Mouse (Mus musculus) forebrain, embryonic 15.5 days (tissue): ENCODE measurements around the gene Ppp1r21. TPM values are rescaled to one million over a fixed set of nuclear protein-coding genes. Genes with fewer than 3 reads are reported as not detected.
A peak's percentile ranks its signal among the peaks of the same experiment; 100 is the strongest.

Source experiments
- ATAC-seq: fragments of 200-750 bp; cut with Nextera tagmentation; replicated peaks from 2 replicates; pipeline ENCODE4 v1.8.0; 2017; ENCODE audit warnings: mild to moderate bottlenecking, moderate TSS enrichment, moderate library complexity
- H3K27ac ChIP-seq: fragments of 300-500 bp; sonication (generic); replicated peaks from 2 replicates; pipeline ENCODE4 v1.5.1; 2015; ENCODE audit warnings: mild to moderate bottlenecking, inconsistent platforms
- H3K27me3 ChIP-seq: fragments of 300-500 bp; sonication (generic); 2 replicates; pipeline ENCODE4 v1.6.1; 2015; ENCODE audit warnings: inconsistent platforms
- H3K36me3 ChIP-seq: fragments of 300-500 bp; sonication (generic); 2 replicates; pipeline ENCODE4 v1.6.1; 2015; ENCODE audit warnings: mild to moderate bottlenecking, inconsistent platforms
- H3K4me1 ChIP-seq: fragments of 300-500 bp; sonication (generic); 2 replicates; pipeline ENCODE4 v1.6.1; 2015; ENCODE audit warnings: inconsistent platforms
- H3K4me2 ChIP-seq: fragments of 300-500 bp; sonication (generic); replicated peaks from 2 replicates; pipeline ENCODE4 v1.6.1; 2015; ENCODE audit warnings: mild to moderate bottlenecking, inconsistent platforms
- H3K4me3 ChIP-seq: fragments of 300-500 bp; sonication (generic); 2 replicates; pipeline ENCODE4 v1.5.1; 2015; ENCODE audit warnings: mild to moderate bottlenecking, inconsistent platforms
- H3K9ac ChIP-seq: fragments of 300-500 bp; sonication (generic); replicated peaks from 2 replicates; pipeline ENCODE4 v1.6.1; 2015; ENCODE audit warnings: mild to moderate bottlenecking, inconsistent platforms
- H3K9me3 ChIP-seq: fragments of 300-500 bp; sonication (generic); 2 replicates; pipeline ENCODE4 v1.6.1; 2016; ENCODE audit warnings: inconsistent platforms
- WGBS: fragments of 180-500 bp; shearing (Covaris S2); methylation state at CpG from one replicate; pipeline ENCODE4 v1.1.7; 2015; ENCODE audit warnings: mixed read lengths; 5-methylcytosine and 5-hydroxymethylcytosine counted together
- polyA plus RNA-seq: library from polyadenylated mRNA; unstranded; fragments of >200 nt; fragmentation: Nextera tagmentation; extraction: Ambion mirVana; gene quantifications from 2 replicates; pipeline ENCODE4 v1.2.1, GENCODE M21; 2015

Ppp1r21 gene
- polyA plus RNA-seq, 1 experiment from 2014 or later = 25.5 TPM

DNA sequence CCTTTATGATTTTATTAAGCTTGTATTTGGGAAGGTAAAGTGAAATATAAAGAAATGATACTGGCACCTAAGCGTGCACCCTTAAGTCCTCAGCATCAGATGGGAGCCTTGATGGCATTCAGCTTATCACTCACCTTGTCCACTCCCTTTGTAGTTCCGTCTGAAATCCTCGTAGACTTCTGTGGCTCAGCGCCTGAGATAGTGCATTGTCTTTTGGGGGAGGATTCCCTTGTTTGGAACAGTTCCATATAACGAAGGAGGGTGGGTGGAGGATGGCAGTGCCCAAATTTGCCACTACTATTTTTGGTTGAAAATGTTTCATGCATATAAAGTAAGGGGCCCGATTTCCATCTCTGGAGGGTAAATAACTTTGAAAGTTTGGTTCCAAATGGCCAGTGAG lies 1.3 kb downstream of the Ppp1r21 start:
- Histone ChIP-seq H3K4me2 (peak overlapping the region; percentile 80), H3K4me1 (peaks cover 14% of the 10 kb centered on the region), H3K36me3 (no peaks in the 10 kb centered on the region), H3K9me3 (no peaks in the 10 kb centered on the region), H3K4me3 (peak overlapping the region; percentile 78), H3K27ac (no peak overlapping the region), H3K27me3 (no peaks in the 10 kb centered on the region), H3K9ac (peak overlapping the region; percentile 77; the same call in 1 of the 2 replicates)
- 51% methylated on average over 6 of the region's 6 CpGs for WGBS
- ATAC-seq = no peak

GRCm38 (mm10) chr17:88537842-88538430 lies 8.0 kb downstream of the Ppp1r21 start:
- H3K9me3 ChIP-seq = no peaks in the 10 kb centered on the region
- H3K36me3 ChIP-seq = no peaks in the 10 kb centered on the region
- no peak for ATAC-seq
- WGBS = 93% methylated on average over 8 of the region's 8 CpGs
- H3K4me2 ChIP-seq = no peak overlapping the region
- no peak overlapping the region for H3K9ac ChIP-seq
- no peak overlapping the region for H3K27ac ChIP-seq
- no peaks in the 10 kb centered on the region for H3K4me1 ChIP-seq
- no peaks in the 10 kb centered on the region for H3K27me3 ChIP-seq
- no peak overlapping the region for H3K4me3 ChIP-seq

DNA sequence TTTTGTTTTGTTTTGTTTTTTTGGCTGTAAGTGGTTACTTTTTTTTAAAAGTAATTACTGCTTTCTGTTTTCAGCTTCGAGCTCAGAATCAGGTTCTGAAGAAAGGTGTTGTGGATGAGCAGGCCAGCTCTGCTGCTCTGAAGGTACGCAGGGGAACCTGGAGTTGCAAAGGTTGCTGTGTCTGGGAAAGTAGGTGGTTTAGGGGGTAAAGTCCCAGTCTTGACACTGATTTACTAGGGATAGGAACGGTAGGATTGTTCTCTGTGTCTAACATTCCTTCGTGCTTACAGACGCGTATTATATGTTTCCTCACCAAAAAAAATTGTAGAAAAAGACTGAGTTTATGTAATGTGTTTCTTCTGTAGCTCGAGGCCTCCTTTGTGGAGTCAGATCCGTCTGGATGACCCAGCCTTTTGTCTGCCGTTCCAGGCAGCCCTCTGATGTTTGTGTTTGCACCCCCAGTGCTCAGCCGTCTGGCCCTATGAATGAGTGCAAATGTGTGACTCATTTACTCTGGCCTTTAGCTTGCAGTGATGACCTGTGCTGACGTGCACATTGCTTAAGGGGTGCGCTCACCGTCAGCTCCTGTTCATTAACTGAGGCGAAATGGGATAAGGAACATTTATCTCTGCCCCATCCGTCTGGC lies 13.0 kb downstream of the Ppp1r21 start:
- H3K9me3 ChIP-seq = no peaks in the 10 kb centered on the region
- WGBS = 38% methylated on average over 15 of the region's 15 CpGs
- H3K4me1 ChIP-seq = no peaks in the 10 kb centered on the region
- peak; percentile 43; the same call in 1 of the 2 replicates for ATAC-seq
- no peak overlapping the region for H3K9ac ChIP-seq
- H3K36me3 ChIP-seq = 0 out of 2 replicates have a peak, but pooled peaks cover 5% of the 10 kb centered on the region
- no peak overlapping the region for H3K27ac ChIP-seq
- no peaks in the 10 kb centered on the region for H3K27me3 ChIP-seq
- no peak overlapping the region for H3K4me3 ChIP-seq
- no peak overlapping the region for H3K4me2 ChIP-seq

GRCm38 (mm10) chr17:88543417-88543782 lies 13.5 kb downstream of the Ppp1r21 start:
- 0 out of 2 replicates have a peak, but pooled peaks cover 5% of the 10 kb centered on the region for H3K36me3 ChIP-seq
- 79% methylated on average over 3 of the region's 3 CpGs for WGBS
- no peak overlapping the region for H3K27ac ChIP-seq
- H3K4me3 ChIP-seq = no peak overlapping the region
- H3K9me3 ChIP-seq = no peaks in the 10 kb centered on the region
- H3K9ac ChIP-seq = no peak overlapping the region
- H3K4me2 ChIP-seq = no peak overlapping the region
- no peaks in the 10 kb centered on the region for H3K27me3 ChIP-seq
- ATAC-seq = no peak
- no peaks in the 10 kb centered on the region for H3K4me1 ChIP-seq

DNA sequence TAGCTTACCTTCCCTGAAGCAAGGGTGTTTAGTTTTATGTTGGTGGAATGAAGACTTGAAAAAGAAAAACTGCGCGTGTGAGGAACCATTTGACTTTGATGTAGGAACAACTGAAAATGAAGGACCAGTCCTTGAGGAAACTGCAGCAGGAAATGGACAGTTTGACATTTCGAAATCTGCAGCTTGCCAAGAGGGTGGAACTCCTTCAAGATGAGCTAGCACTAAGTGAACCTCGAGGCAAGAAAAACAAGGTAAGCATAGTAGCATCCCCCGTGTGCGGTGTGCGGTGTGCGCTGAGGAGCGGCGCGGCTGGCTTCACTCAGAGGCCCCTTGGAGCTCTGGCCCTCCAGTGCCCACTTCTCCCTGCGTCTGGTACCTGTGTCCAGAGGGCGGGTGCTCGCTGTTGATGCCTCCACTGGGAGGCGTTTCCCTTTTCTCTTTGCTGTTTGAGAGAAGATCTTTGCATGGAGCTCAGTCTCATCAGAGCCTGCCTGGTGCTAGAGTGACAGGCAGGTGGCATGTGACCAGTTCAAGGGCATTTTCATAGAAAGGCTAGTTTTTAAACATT lies 15.4 kb downstream of the Ppp1r21 start:
- peaks cover 15% of the 10 kb centered on the region for H3K36me3 ChIP-seq
- H3K27ac ChIP-seq = no peak overlapping the region
- WGBS = 92% methylated on average over 15 of the region's 15 CpGs
- no peak overlapping the region for H3K4me3 ChIP-seq
- H3K9ac ChIP-seq = no peak overlapping the region
- H3K4me1 ChIP-seq = no peaks in the 10 kb centered on the region
- no peak overlapping the region for H3K4me2 ChIP-seq
- no peaks in the 10 kb centered on the region for H3K27me3 ChIP-seq
- H3K9me3 ChIP-seq = no peaks in the 10 kb centered on the region
- ATAC-seq = no peak

- no peak overlapping the region for H3K4me2 ChIP-seq
- H3K27ac ChIP-seq = no peak overlapping the region
- no peak overlapping the region for H3K4me3 ChIP-seq
- H3K36me3 ChIP-seq = peaks cover 16% of the 10 kb centered on the region
- no peaks in the 10 kb centered on the region for H3K27me3 ChIP-seq
- H3K9ac ChIP-seq = no peak overlapping the region
- no peaks in the 10 kb centered on the region for H3K4me1 ChIP-seq
- WGBS = 86% methylated on average over 4 of the region's 4 CpGs
- no peaks in the 10 kb centered on the region for H3K9me3 ChIP-seq
- ATAC-seq = no peak
These were observed 16.8 kb downstream of the Ppp1r21 start for GRCm38 (mm10) chr17:88546745-88547144.

DNA sequence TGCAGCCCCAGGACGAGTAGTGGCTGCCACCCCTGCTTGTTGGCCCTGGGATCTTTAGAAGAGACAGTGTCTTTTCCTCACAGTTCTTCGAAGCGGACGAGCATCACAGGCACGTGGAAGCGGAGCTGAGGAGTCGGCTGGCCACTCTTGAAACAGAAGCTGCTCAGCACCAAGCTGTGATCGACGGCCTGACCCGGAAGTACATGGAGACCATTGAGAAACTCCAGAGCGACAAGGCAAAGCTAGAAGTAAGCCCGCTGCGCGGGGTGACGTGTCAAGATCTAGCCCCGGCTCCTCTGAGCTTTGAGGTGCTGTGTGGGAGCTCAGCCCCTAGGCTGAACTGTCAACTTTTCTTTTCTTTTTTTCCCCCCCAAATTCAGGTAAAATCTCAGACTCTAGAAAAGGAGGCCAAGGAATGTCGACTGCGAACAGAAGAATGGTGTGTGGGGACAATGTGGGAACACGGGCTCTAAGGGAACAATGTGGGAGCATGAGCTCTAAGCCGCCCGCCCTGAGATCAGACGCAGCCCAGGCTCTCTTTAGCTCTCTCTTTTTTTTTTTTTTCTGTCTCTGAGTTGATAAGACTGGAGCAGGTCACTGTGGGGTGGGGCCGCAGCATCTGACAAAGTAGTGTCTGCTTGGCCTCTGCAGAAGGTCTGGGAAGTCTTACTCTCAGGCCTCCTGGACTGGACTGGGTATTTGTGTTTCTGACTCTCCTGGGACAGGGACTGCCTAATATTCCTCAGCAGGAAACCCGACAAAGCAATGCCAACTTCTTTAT lies 19.7 kb downstream of the Ppp1r21 start:
- ATAC-seq = no peak
- no peaks in the 10 kb centered on the region for H3K9me3 ChIP-seq
- H3K4me1 ChIP-seq = no peaks in the 10 kb centered on the region
- H3K4me2 ChIP-seq = no peak overlapping the region
- H3K27me3 ChIP-seq = no peaks in the 10 kb centered on the region
- no peak overlapping the region for H3K4me3 ChIP-seq
- peaks cover 24% of the 10 kb centered on the region for H3K36me3 ChIP-seq
- 91% methylated on average over 24 of the region's 24 CpGs for WGBS
- H3K9ac ChIP-seq = no peak overlapping the region
- H3K27ac ChIP-seq = no peak overlapping the region

DNA sequence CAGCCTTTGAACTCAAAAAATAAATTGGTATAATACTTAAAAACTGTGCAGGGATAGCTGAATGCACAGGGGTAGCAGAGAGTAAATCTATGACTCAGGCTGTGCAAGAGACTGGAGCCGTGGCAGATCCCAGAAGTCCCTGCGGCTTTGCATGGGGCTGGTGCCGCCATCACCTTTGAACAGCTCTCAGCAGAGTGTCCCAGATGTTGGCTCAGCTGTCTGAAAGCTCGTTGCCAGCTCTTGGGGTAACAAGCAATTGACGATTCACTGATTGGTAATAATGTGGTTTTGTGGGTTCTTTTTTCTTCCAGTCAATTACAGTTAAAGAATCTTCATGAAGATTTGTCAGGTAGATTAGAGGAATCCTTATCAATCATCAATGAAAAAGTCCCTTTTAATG lies 20.4 kb downstream of the Ppp1r21 start:
- no peaks in the 10 kb centered on the region for H3K27me3 ChIP-seq
- 77% methylated on average over 5 of the region's 5 CpGs for WGBS
- H3K36me3 ChIP-seq = peaks cover 28% of the 10 kb centered on the region
- H3K27ac ChIP-seq = no peak overlapping the region
- H3K4me2 ChIP-seq = no peak overlapping the region
- no peak overlapping the region for H3K4me3 ChIP-seq
- no peaks in the 10 kb centered on the region for H3K4me1 ChIP-seq
- H3K9ac ChIP-seq = no peak overlapping the region
- no peaks in the 10 kb centered on the region for H3K9me3 ChIP-seq
- no peak for ATAC-seq

DNA sequence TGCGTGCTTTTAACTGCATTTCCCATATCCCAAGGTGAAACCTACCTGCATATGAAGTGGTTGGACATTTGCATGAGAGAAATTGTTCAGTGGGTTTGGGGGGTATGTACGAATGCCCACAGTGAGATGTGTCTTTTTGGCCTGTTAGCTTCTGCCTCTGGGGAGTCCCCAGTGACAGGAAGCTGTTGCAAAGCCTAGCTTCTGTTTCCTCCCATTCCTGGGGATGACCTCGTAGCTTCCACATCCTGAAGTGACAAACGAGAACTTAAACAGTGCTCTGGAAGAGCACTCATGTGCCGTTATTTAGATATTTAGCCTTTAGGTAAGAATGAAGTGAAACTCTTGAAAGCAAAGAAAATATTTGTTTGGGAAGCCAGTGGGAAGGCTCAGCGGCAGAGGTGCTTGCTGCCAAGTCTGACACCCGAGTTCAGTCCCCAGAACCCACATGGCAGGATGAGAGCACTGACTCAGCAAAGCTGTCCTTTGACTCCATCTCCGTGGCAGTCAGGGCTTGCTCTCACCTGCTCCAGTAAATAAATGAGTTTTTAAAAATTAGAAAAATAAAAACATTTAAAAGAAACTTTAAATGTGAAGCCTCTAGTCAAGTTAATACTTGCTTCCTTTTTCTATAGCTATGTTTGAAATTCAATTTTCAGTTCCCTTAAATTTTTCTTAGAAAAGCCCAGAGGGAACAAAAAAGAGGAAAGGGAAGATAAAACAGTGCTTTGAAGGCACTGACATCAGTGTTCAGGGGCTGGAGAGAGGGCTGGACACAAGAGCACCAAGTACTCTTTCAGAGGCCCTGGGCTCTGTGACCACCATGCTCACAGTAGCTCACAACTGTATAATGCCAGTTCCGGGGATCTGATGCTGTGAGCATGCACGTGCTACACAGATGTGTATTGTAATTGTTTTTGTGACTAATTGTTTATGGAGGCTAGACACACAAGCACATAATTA lies 21.3 kb downstream of the Ppp1r21 start:
- 77% methylated on average over 10 of the region's 10 CpGs for WGBS
- Histone ChIP-seq H3K36me3 (peaks cover 30% of the 10 kb centered on the region), H3K27me3 (no peaks in the 10 kb centered on the region), H3K4me1 (no peaks in the 10 kb centered on the region), H3K4me3 (no peak overlapping the region), H3K9me3 (no peaks in the 10 kb centered on the region), H3K27ac (no peak overlapping the region), H3K4me2 (no peak overlapping the region), H3K9ac (no peak overlapping the region)
- ATAC-seq = no peak

DNA sequence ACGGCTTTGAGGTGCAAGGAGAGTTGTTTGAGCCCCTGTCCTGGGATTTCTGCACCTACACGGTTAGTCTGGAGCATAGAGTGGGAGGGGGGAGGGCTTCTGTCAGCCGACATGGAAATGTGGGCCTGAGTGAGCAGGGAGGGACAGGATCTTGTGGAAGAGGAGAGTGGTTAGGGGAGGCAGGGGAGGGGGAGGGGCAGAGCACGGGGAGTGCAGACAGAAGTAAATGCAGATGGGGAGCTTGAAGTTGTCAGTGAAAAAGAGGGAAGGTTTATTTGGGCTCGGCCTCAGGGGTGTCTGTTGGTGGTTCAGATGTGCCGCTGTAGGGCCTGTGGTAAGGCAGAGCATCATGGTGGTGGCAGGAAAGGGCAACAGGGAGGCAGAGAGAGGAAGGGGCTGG lies 22.6 kb downstream of the Ppp1r21 start:
- no peak overlapping the region for H3K4me2 ChIP-seq
- H3K9me3 ChIP-seq = no peaks in the 10 kb centered on the region
- H3K4me3 ChIP-seq = no peak overlapping the region
- H3K27ac ChIP-seq = no peak overlapping the region
- H3K36me3 ChIP-seq = peaks cover 34% of the 10 kb centered on the region
- no peak for ATAC-seq
- H3K27me3 ChIP-seq = no peaks in the 10 kb centered on the region
- H3K9ac ChIP-seq = no peak overlapping the region
- H3K4me1 ChIP-seq = no peaks in the 10 kb centered on the region
- 28% methylated on average over 6 of the region's 6 CpGs for WGBS

- Histone ChIP-seq H3K4me2 (no peak overlapping the region), H3K27ac (no peak overlapping the region), H3K9ac (no peak overlapping the region), H3K4me3 (no peak overlapping the region), H3K9me3 (no peaks in the 10 kb centered on the region), H3K36me3 (peaks cover 33% of the 10 kb centered on the region), H3K27me3 (no peaks in the 10 kb centered on the region), H3K4me1 (no peaks in the 10 kb centered on the region)
- ATAC-seq = no peak
- WGBS = 50% methylated on average over 8 of the region's 8 CpGs
These were observed 23.1 kb downstream of the Ppp1r21 start for GRCm38 (mm10) chr17:88553001-88553449.
